Mouse (Mus musculus) E14TG2a.4 (cell line): ENCODE data around the gene Hcrtr1.

Source experiments
- CTCF ChIP-seq: conservative IDR thresholded peaks from 2 replicates; pipeline ENCODE4 v1.5.1; 2014; ENCODE audit warnings: low read length
- NANOG ChIP-seq: IDR thresholded peaks from 2 replicates; pipeline ENCODE4 v1.6.1; 2014; ENCODE audit warnings: borderline replicate concordance, low read length, mixed read lengths
- POU5F1 ChIP-seq: IDR thresholded peaks from 2 replicates; pipeline ENCODE4 v1.6.1; 2014; ENCODE audit warnings: low read length, borderline replicate concordance

GRCm38 (mm10) chr4:130177087-130177486 is 37.9 kb upstream of the Hcrtr1 start:
- TF ChIP-seq CTCF = no peak
- TF ChIP-seq NANOG = no peak
- TF ChIP-seq POU5F1 = no peak
